Mouse (Mus musculus) CD4-positive helper T cell, adult 2 months (primary cell): Measurements from ENCODE around the gene Hoxa11.

Source experiments
- DNase-seq: peaks from one replicate; pipeline ENCODE4 v3.0.0-alpha.2; 2012; ENCODE audit warnings: low read depth, missing footprints, low spot score

Hoxa11 gene

DNA sequence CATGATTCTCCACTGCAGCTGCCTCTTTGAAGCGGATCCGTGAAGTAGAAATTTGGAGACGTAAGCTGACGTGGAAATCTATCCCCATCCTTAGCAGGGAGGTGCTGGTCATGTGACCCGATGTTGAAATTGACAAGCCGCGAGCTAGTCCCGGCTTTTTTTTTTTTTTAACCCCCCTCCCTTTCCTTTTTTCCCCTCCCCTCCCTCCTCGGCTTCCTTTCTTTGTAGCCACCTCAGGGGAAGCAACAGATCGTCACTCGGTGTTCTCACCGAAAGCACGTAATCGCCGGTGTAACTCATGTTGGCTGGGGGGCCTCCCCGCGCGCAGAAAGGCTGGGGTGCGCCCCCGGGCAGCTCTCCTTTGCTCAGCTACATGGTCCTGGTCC lies at the start of gene Hoxa11:
Gene Hoxa11, minus strand, starts transcription at position 54 of the 386 bp plus-strand sequence.
- DNase-seq: no peak

DNA sequence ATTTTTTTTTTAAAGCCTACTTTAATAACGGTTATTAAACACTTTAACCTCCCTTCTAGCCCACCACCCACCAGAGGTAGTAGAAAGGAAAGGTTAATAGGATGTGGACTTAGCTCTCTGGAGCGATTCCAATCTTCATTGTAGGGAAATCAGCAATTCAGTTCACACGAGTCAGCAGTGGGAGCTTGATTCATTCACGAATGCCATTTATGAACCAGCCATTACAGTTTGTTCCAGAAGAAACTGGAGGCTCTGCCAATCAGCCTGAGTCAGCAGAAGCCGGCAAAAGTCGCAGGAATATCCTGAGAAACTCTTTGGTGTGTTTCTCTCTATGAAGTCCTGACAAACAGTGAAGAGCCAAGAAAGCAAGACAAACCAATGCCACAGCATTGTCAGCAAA lies 49.0 kb upstream of the Hoxa11 start:
- no peak for DNase-seq

DNA sequence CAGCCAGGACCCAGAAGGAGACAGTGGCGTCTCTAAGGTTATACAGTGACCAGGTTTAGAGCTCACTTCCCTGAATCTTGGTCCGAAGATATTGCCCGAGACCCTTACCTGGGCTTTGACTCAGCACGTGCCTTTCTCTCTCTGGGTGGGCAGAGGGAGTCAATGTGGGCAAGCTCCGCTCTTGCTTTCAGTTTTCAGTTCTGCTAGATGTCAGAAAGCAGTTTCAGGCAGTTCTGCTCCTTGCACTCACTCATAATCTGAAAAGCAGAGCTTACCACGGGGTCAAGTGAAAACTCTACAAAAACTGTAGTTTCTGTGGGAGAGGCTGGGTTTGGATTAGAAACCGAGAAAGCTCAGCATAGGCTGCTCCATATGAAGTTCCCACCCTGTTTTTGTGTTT lies 46.7 kb upstream of the Hoxa11 start:
- no peak for DNase-seq

DNA sequence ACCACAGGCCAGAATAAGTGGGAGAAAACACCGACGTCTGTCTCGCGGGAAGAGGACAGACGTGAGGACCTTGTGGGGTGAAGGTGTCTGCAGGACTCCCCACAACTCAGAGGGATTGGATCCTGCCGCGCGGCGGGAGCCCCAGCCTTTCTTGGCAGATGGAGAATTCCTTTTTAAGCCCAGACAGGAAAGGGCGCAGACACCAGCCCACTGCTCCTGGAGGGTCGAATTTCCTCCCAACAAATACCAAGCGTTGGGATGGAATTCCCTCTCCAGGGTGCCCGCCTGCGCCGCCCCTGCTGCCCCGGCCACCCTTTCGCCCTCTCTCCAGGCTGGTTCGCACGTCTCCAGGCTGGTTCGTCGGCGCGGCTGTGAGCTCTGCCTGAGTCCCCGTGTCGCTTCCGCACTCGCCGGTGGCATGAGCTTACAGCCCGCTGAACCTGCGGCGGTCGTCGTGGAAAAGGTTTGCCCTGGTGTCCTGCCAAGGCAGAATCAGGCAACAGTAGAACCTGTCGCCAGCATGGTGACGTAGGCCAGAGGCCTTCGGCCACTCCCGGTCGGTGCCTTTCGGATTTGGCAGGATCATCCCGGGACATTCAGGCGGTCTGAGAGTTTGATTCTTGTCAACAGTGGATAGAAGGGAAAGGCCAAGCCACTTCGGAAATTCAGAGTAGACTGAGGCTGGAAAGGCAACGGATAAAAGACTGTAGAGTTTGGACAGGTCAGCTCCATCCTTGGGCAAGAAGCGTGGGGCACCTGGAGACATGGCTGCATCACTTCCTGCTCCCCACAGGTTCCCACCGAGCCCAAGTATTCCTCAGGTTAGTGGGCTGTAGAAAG lies 45.6 kb upstream of the Hoxa11 start:
- no peak for DNase-seq

DNA sequence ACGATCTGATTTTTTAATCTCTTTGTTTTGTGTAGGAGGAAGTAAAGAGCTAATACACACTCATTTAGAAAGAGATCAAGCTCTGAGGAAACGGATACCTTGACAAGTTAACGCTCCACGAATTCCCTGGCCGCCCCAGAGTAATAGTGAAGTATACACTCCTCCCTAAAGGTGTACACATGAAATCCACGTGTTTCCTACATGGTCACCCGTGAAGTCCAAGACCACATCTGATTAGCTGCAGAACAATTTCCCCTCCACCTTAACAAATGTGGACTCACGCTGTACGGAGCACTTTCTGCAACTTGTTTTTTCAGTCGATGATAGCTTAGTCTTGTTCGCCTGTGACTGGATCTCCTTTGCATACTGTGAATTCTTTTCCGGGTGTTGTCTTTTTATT lies 44.6 kb upstream of the Hoxa11 start:
- DNase-seq: no peak

DNA sequence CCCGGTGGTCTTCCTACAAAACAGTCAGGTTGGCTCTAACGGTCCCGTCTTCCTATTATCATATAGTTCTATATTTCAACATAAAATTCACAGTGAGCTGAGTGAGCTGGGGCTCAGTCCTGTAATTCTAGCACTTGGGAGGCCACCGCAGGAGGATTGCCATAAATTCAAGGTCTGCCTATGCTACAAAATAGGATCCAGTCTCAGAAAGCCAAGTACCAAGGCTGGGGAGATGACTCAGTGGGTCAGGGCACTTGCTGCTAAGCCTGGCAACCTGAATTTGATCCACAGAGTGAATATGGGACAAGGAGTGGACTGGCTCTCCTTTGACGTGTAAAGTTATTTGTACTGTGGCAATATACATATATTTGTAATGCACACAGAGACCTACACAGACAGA lies 38.3 kb upstream of the Hoxa11 start:
- DNase-seq: no peak

DNA sequence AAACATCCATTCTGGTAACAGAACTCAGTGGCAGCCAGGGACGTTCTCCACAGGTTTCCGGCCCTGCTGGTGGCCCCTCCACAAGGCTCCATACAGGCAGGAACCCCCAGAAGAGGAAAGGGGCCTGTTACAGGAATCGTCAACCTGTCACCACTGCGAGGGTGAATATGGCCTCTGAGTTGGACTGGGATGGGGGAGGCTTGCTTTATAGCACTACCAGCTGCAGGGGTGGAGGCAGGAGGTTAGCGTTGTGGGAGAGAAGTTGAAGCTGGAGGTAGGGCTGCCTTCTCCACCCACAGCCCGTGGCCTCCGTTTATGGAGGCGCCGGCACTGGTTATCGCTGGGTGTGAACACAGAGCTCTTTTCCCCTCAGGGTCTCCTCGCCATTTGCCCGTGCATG lies 35.5 kb upstream of the Hoxa11 start:
- no peak for DNase-seq

DNA sequence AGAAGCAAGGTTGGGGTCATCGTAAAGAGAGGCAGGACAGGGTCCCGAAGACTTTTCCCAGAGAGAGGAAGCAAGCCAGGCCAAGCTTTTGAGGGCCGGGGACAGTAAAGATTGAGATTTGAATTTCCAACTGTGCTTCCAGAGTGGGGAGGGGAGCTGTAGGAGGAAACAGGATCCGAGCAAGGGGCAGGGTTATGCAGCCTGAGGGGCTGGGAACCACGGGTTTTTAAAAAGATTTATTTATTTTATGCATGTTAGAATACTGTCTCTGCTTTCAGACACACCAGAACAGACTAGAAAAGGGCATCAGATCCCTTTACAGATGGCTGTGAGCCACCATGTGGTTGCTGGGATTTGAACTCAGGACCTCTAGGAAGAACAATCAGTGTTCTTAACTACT lies 31.3 kb upstream of the Hoxa11 start:
- no peak for DNase-seq

DNA sequence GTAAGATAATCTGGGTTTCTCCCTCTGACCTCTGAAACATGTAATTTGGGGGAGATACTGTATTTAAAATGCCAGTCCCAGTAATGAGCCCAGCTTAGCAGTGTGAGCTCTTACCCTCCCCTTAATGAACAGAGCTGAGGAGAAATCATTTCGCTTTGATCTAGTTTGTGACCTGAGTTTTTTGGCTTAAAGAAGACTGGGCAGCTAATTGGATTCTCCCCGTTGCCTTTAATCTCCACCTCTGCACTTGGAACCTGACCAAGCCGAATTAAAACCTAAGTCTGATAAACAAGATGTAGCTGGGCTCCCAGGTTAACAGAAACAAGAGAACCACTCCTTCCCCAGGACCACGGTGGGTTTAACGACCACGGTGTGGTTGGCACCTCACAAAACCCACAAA lies 30.8 kb upstream of the Hoxa11 start:
- no peak for DNase-seq

DNA sequence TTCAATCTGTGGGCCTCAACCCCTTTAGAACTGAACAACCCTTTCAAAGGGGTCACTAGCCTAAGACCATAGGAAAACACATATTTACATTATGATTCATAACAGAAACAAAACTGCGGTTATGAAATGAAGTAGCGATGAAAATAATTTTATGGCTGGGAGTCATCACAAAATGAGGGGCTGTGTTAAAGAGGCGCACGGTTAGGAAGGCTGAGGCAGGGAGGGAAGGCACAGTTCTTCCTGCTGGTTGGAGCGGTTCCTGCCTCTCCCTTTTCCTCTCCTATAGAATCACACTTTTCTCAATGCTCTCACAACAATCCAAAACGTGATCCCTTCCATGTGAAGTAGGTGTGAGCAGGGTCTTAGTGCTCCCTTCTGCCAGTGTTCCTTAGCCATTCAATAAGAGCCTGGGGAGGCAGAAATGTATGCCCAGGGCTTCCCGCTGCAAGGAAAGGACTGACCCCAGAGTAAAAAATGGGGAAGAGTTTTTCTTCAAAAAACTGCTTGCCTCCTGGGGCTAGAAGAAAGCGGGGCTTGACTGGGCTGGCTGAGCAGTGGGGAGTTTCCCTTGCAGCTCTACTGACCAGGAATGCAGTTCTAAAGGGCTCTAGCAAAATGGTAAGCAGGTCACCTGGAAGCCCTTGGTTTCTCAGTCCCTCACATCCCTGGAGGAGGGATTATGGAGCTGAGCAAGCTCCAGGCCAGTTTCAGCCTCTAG lies 30.1 kb upstream of the Hoxa11 start:
- DNase-seq: no peak

DNA sequence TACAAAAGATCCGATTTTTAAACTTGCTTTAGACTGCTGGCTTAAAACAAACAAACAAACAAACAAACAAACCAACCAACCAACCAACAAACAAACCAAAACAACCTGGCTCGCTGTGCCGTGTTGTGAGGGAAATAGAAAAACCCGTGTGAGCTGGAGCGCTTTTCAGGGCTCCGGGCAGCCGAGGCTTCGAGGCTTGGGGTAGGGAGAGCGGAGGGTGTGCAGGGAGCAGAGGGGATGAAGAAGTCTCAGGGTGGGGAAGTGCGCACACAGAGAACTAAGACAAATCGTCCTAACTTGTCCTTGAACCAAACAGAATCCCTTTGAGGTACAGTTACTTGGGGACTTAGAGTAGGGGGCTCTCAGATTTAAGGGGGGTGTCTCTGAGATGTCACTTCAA lies 29.0 kb upstream of the Hoxa11 start:
- DNase-seq: no peak

DNA sequence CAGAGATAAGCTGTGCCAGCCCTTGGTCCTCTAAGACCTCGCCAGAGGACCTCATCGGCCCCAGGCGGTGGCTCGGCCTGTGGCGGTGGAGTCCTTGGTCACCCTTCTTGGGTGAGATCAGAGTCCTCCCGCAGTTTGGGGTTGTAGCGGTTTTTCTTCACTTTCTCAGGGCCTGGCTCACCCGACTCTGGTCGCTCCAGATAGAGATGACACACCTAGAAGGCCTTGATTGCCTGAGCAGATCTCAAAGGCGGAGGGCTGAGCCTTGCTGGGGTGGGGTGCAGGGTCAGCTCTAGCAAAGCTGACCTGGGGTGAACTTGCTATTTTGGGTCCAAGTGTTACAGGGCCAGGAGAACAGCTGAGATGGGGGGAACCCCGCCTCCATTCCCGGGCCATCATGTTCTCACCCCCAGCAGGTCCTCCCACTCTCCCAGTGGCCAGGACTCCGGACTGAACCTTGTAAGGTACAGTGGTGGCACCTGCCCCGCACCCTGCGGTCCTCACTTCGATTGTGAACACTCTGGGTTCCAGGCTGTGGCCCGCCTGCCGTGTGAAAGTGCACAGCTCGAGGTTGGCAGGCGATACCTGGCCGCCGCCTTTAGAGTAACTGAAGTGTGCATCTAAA lies 28.2 kb upstream of the Hoxa11 start:
- no peak for DNase-seq

DNA sequence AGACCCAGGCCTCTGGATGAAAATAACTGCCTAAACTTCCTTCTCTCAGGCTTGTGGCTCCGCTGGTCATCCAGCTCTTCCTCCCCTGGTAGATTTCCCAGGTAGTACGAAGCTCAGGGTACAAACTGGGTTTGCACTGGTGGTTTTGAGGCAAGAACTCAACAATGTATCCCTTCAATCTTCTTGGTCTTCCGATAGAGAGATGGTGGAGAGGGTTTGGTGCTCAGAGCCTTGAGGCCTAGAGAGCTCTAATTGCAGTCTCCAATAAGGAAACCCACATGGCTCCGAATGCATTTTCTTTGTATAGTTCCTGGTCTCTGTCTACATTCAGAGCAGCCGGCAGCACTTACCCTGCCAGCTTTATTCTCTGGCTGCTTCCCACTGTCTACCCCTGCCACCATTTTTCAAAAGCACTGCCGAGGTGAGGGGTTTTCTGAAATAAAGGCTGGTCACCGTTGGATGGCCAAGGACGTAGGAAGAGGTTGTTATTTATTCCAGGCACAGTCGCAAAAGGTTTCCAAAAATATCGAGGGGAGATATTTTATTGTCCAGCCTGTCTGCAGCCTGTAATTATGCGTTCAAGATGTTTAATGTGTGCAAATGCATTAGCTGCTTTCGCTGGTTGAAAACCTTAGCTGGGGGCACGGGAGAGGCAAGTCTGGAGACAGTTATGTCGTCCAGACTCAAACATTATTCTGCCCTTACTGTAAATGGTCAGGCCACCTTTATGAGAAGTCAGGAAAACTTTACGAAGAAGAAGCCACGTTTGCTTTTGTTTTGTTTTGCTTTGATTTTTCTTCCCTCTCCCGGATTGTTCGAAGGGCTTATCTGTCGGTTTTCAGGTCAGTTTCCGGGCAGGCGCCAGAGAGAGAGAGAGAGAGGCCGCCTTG lies 27.4 kb upstream of the Hoxa11 start:
- DNase-seq: no peak

DNA sequence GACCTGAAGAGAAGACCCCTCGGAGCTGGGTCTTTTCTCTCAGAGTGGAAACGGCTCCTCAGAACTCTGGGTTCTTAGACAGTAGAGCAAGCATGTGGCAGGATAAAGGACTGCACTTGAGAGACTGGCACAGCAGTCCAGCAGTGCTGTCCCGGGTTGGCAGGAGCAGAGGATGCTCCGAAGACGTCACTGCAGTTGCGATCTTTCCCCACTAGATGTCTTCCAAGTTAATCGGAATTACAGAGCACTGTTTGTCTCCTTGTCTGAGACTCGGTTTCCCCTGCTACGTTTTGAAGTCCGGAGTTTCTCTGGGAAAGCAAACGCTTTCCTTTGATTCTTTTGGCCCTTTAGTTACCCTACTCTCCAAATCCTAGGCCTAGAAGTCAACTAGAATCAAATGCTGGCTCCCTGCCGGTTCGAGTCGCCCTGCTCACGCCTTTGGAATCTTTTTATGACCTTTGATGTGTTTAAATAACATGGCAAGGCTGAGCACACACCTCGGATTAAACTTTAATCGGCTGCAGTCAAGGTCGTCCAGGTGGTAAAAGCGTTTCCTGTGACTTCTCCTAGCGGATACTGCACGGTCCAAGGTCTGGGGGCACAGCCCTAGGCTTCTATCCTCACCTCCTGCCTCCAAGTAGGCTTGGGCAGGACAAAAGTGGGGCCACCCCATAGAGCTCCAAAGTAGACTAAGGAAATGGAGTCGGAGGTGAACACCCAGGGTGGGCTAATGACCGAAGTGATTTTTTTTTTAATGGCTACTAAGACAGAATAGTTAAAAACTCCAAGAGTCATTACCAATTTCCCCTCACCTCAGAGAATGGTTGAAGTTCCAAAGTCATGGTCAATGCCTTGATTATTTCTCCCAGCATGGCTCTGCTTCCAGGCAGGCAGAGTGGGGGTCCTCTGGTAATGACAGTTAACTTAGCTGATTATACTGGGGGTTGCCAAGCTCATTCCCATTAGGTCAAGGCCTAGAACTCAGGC lies 25.2 kb upstream of the Hoxa11 start:
- no peak for DNase-seq

DNA sequence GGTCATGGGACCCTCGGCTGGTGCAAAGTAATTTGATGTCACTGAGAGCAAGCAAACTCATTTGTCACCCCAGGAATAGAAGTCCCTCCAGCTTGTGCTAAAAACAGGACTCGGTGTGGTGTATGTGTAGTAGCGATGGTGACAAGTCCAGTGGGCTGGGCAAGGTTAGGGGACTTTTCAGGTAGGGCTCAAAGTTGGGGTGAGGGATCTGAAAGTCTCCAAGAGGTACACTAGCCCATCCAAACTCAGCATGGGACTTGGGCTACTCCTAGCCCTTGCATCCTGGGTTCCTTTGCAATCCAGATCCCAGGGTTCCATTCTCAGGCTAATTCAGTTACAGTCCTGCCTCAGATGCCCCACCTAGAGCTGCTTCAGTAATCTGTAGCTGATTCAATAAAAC lies 23.1 kb upstream of the Hoxa11 start:
- no peak for DNase-seq

DNA sequence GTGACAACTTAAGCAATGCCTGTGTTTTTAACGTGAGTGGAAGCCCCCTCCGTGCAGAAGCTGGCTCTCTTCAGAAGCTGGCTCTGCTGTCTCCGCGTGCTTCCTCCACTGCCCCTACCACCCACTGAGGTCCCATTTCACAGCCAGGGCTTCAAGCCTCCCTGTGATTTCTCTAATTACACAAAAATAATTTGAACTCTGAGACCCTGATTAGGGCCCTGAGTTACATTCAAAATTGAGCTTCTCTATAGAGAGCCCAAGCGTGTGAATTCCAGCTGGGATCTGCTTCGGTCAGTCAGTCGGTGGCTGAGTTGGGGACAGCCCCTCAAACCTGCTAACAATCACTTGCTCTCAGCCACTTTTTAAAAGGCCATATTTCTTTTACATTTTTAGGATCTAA lies 22.7 kb upstream of the Hoxa11 start:
- no peak for DNase-seq

DNA sequence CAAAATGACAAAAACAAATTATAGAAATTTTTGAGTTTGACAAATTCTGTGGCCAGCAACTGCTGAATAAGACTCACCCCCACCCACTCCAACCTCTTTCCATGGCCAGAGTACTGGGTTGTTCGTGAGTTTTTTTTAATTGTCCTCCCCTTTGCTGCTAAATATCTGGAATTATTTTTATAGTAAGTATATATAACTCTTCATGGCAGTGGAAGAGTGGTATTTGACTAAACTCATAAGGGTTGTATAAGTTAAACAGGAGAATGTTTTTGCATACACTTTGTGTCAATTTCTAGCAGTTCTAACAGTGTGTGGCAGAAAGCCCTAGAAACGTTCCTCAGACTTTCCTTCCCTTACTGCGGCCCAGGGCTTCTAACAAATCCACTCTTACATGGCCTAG lies 22.1 kb upstream of the Hoxa11 start:
- DNase-seq: no peak

DNA sequence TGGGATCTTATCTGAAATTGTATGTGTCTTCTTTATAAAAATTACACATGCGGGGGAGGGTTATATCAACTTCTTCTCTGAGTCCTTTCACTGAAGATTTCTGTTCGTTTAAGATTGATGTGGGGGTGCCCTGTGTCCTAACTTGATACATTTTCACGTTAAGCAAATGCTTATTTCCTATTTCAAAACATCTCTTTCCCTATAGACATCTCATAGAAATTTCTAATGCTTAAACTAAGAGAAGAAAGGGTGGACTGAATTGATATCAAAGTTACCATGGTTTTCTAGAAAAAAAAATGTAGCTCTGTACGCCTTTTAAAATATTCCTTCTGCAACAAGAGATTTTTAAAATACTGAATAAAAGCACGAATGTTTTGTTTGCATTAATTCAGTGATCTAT lies 21.6 kb upstream of the Hoxa11 start:
- DNase-seq: no peak

DNA sequence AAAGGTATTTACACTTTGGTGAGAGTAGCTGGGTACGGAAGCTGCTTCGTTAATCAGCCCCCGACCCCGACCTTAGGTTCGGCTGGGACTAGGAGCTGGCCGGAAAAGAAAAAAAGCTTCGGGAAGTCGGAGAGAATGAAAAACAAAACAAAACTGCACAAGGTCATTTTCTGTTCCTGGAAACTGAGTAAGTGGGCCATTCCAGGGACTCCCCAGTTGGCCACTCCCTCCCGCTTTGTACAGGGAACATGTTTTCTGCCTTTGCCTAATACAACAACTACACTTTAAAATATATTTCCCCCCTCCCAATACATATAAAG lies 21.0 kb upstream of the Hoxa11 start:
- DNase-seq: no peak

DNA sequence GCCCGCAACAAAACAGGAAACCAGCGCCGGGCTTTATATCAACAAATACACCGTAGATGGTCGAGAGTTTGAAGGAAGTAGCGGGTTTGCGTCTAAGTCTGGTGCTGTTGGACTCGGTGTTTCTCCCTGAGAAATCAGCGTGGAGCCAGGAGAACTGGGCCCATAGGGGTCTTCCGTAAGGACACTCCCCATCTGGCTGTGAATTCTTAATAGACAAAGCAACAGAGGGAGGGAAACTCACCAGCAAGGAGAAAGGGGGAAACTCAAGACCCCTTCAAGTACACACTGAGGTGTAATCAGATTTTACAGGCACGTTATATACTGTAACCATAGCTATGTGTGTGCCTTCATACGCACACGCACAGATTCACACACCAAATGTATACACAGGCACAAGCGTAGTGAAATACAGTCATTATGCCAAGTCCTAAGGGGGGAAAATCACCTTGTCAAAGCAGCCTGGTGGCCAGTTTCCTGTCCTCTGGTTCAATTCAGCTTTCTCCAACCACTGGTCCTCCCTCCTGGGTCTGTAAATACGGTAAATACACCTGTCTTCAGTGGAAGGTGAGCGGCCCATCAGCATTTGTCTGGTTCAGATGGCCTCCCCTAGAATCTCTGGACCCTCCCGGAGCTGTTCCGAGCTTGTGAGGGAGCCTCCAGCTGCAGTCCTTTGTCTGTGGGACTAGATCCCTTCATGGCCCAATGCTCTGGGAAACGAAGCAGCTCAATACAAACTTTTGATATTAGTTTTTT lies 20.5 kb upstream of the Hoxa11 start:
- DNase-seq: no peak
